Mouse (Mus musculus): Measurements from ENCODE around the gene Grm1. TPM values are rescaled to one million over a fixed set of nuclear protein-coding genes. Genes with fewer than 3 reads are reported as not detected.

Gene Grm1
- polyA plus RNA-seq, 1 experiment from 2014 or later = not detected

- H3K4me1 ChIP-seq (ENCODE audit: control insufficient read depth, insufficient read depth, low read length) = no peaks in the 10 kb centered on the region
Observed at GRCm38 (mm10) chr10:10827308-10827707, 254.8 kb downstream of the Grm1 start.

GRCm38 (mm10) chr10:10818061-10818460 lies 264.1 kb downstream of the Grm1 start:
- Histone ChIP-seq H3K4me1 (ENCODE audit: control insufficient read depth, insufficient read depth, low read length) (no peaks in the 10 kb centered on the region), H3K27me3 (ENCODE audit: control insufficient read depth, insufficient read depth, low read length) (no peaks in the 10 kb centered on the region), H3K4me3 (ENCODE audit: low read depth, low read length) (no peak overlapping the region), H3K9ac (ENCODE audit: low read length) (no peak overlapping the region), H3K9me3 (ENCODE audit: control insufficient read depth, low read length) (no peaks in the 10 kb centered on the region), H3K4me2 (ENCODE audit: low read depth) (no peak overlapping the region), H3K36me3 (ENCODE audit: control insufficient read depth, insufficient read depth, low read length) (no peaks in the 10 kb centered on the region), H3K27ac (ENCODE audit: low read depth, low read length) (no peak overlapping the region)
- 94% methylated on average over 2 of the region's 2 CpGs for WGBS
- ATAC-seq (ENCODE audit: insufficient read depth, low FRiP score, low TSS enrichment) (no peak), DNase-seq (ENCODE audit: low spot score) (no peak)

More at GRCm38 (mm10) chr10:10827308-10827707, 254.8 kb downstream of the Grm1 start:
- Histone ChIP-seq H3K4me3 (ENCODE audit: low read depth, low read length) (no peak overlapping the region), H3K4me2 (ENCODE audit: low read depth) (no peak overlapping the region), H3K36me3 (ENCODE audit: control insufficient read depth, insufficient read depth, low read length) (no peaks in the 10 kb centered on the region), H3K27me3 (ENCODE audit: control insufficient read depth, insufficient read depth, low read length) (no peaks in the 10 kb centered on the region), H3K27ac (ENCODE audit: low read depth, low read length) (no peak overlapping the region), H3K9me3 (ENCODE audit: control insufficient read depth, low read length) (no peaks in the 10 kb centered on the region), H3K9ac (ENCODE audit: low read length) (no peak overlapping the region)
- no peak for ATAC-seq (ENCODE audit: insufficient read depth, low FRiP score, low TSS enrichment)
- DNase-seq (ENCODE audit: low spot score) = no peak
- 86% methylated on average over 1 of the region's 1 CpGs for WGBS

GRCm38 (mm10) chr10:10814631-10815216 lies 267.4 kb downstream of the Grm1 start:
- Histone ChIP-seq H3K4me1 (ENCODE audit: control insufficient read depth, insufficient read depth, low read length) (no peaks in the 10 kb centered on the region), H3K27me3 (ENCODE audit: control insufficient read depth, insufficient read depth, low read length) (no peaks in the 10 kb centered on the region), H3K9me3 (ENCODE audit: control insufficient read depth, low read length) (no peaks in the 10 kb centered on the region), H3K4me2 (ENCODE audit: low read depth) (no peak overlapping the region), H3K4me3 (ENCODE audit: low read depth, low read length) (no peak overlapping the region), H3K9ac (ENCODE audit: low read length) (no peak overlapping the region), H3K27ac (ENCODE audit: low read depth, low read length) (no peak overlapping the region), H3K36me3 (ENCODE audit: control insufficient read depth, insufficient read depth, low read length) (no peaks in the 10 kb centered on the region)
- ATAC-seq (ENCODE audit: insufficient read depth, low FRiP score, low TSS enrichment) (no peak), DNase-seq (ENCODE audit: low spot score) (no peak)
- 69% methylated on average over 2 of the region's 2 CpGs for WGBS

GRCm38 (mm10) chr10:10812750-10813711 lies 269.1 kb downstream of the Grm1 start:
- no peaks in the 10 kb centered on the region for H3K36me3 ChIP-seq (ENCODE audit: control insufficient read depth, insufficient read depth, low read length)
- H3K27ac ChIP-seq (ENCODE audit: low read depth, low read length) = no peak overlapping the region
- no peak for DNase-seq (ENCODE audit: low spot score)
- no peaks in the 10 kb centered on the region for H3K27me3 ChIP-seq (ENCODE audit: control insufficient read depth, insufficient read depth, low read length)
- no peak overlapping the region for H3K9ac ChIP-seq (ENCODE audit: low read length)
- 79% methylated on average over 5 of the region's 5 CpGs for WGBS
- H3K9me3 ChIP-seq (ENCODE audit: control insufficient read depth, low read length) = no peaks in the 10 kb centered on the region
- H3K4me1 ChIP-seq (ENCODE audit: control insufficient read depth, insufficient read depth, low read length) = no peaks in the 10 kb centered on the region
- H3K4me3 ChIP-seq (ENCODE audit: low read depth, low read length) = no peak overlapping the region
- no peak overlapping the region for H3K4me2 ChIP-seq (ENCODE audit: low read depth)
- no peak for ATAC-seq (ENCODE audit: insufficient read depth, low FRiP score, low TSS enrichment)

GRCm38 (mm10) chr10:10809777-10810176 lies 272.4 kb downstream of the Grm1 start:
- DNase-seq (ENCODE audit: low spot score) = no peak
- H3K27ac ChIP-seq (ENCODE audit: low read depth, low read length) = no peak overlapping the region
- no peak for ATAC-seq (ENCODE audit: insufficient read depth, low FRiP score, low TSS enrichment)
- H3K36me3 ChIP-seq (ENCODE audit: control insufficient read depth, insufficient read depth, low read length) = no peaks in the 10 kb centered on the region
- no peak overlapping the region for H3K4me2 ChIP-seq (ENCODE audit: low read depth)
- no peaks in the 10 kb centered on the region for H3K9me3 ChIP-seq (ENCODE audit: control insufficient read depth, low read length)
- H3K4me3 ChIP-seq (ENCODE audit: low read depth, low read length) = no peak overlapping the region
- H3K9ac ChIP-seq (ENCODE audit: low read length) = no peak overlapping the region
- WGBS = 95% methylated on average over 3 of the region's 3 CpGs
- no peaks in the 10 kb centered on the region for H3K4me1 ChIP-seq (ENCODE audit: control insufficient read depth, insufficient read depth, low read length)
- no peaks in the 10 kb centered on the region for H3K27me3 ChIP-seq (ENCODE audit: control insufficient read depth, insufficient read depth, low read length)

- Histone ChIP-seq H3K27me3 (ENCODE audit: control insufficient read depth, insufficient read depth, low read length) (no peaks in the 10 kb centered on the region), H3K9ac (ENCODE audit: low read length) (no peak overlapping the region), H3K27ac (ENCODE audit: low read depth, low read length) (no peak overlapping the region), H3K4me1 (ENCODE audit: control insufficient read depth, insufficient read depth, low read length) (no peaks in the 10 kb centered on the region), H3K9me3 (ENCODE audit: control insufficient read depth, low read length) (no peaks in the 10 kb centered on the region), H3K36me3 (ENCODE audit: control insufficient read depth, insufficient read depth, low read length) (no peaks in the 10 kb centered on the region), H3K4me2 (ENCODE audit: low read depth) (no peak overlapping the region), H3K4me3 (ENCODE audit: low read depth, low read length) (no peak overlapping the region)
- ATAC-seq (ENCODE audit: insufficient read depth, low FRiP score, low TSS enrichment) = no peak
- 94% methylated on average over 1 of the region's 1 CpGs for WGBS
- no peak for DNase-seq (ENCODE audit: low spot score)
Observed at GRCm38 (mm10) chr10:10795321-10795720, 286.8 kb downstream of the Grm1 start.

- 84% methylated on average over 1 of the region's 1 CpGs for WGBS
- H3K9me3 ChIP-seq (ENCODE audit: control insufficient read depth, low read length) = no peaks in the 10 kb centered on the region
- no peak for DNase-seq (ENCODE audit: low spot score)
- H3K4me3 ChIP-seq (ENCODE audit: low read depth, low read length) = no peak overlapping the region
- H3K4me1 ChIP-seq (ENCODE audit: control insufficient read depth, insufficient read depth, low read length) = no peaks in the 10 kb centered on the region
- no peak overlapping the region for H3K9ac ChIP-seq (ENCODE audit: low read length)
- no peaks in the 10 kb centered on the region for H3K27me3 ChIP-seq (ENCODE audit: control insufficient read depth, insufficient read depth, low read length)
- no peak for ATAC-seq (ENCODE audit: insufficient read depth, low FRiP score, low TSS enrichment)
- no peak overlapping the region for H3K27ac ChIP-seq (ENCODE audit: low read depth, low read length)
- H3K4me2 ChIP-seq (ENCODE audit: low read depth) = no peak overlapping the region
- H3K36me3 ChIP-seq (ENCODE audit: control insufficient read depth, insufficient read depth, low read length) = no peaks in the 10 kb centered on the region
Observed at GRCm38 (mm10) chr10:10790458-10790857, 291.7 kb downstream of the Grm1 start.

- 84% methylated on average over 4 of the region's 4 CpGs for WGBS
- DNase-seq (ENCODE audit: low spot score) (no peak), ATAC-seq (ENCODE audit: insufficient read depth, low FRiP score, low TSS enrichment) (no peak)
- no peak overlapping the region for H3K9ac ChIP-seq (ENCODE audit: low read length)
- H3K9me3 ChIP-seq (ENCODE audit: control insufficient read depth, low read length) = no peaks in the 10 kb centered on the region
- H3K36me3 ChIP-seq (ENCODE audit: control insufficient read depth, insufficient read depth, low read length) = no peaks in the 10 kb centered on the region
- no peak overlapping the region for H3K4me3 ChIP-seq (ENCODE audit: low read depth, low read length)
- no peaks in the 10 kb centered on the region for H3K27me3 ChIP-seq (ENCODE audit: control insufficient read depth, insufficient read depth, low read length)
- H3K4me2 ChIP-seq (ENCODE audit: low read depth) = no peak overlapping the region
- no peak overlapping the region for H3K27ac ChIP-seq (ENCODE audit: low read depth, low read length)
- no peaks in the 10 kb centered on the region for H3K4me1 ChIP-seq (ENCODE audit: control insufficient read depth, insufficient read depth, low read length)
Observed at GRCm38 (mm10) chr10:10789967-10790366, 292.2 kb downstream of the Grm1 start.

Data from neural tube, embryonic 11.5 days (tissue).